Mouse (Mus musculus): ENCODE measurements at regions not wholly inside any gene's neighbourhood (a gene's known extent, or its start where the extent isn't known, plus 50 kb on each side); places are given as distances from the start of the nearest gene placed in this dataset.

GRCm38 (mm10) chr9:63896073-63896807, 125.6 kb downstream of the Smad6 start:
- DNase-seq (ENCODE audit: extremely low spot score, low read depth, low spot score) = no peak

GRCm38 (mm10) chr9:63892235-63892971, 129.5 kb downstream of the Smad6 start:
- DNase-seq (ENCODE audit: extremely low spot score, low read depth, low spot score) = no peak

- no peak for DNase-seq (ENCODE audit: extremely low spot score, low read depth, low spot score)
Measured at GRCm38 (mm10) chr9:63890717-63891116, 131.1 kb downstream of the Smad6 start.

GRCm38 (mm10) chr9:63889570-63889969, 131.8 kb upstream of the Smad3 start:
- no peak for DNase-seq (ENCODE audit: extremely low spot score, low read depth, low spot score)

GRCm38 (mm10) chr9:63884971-63885370, 127.2 kb upstream of the Smad3 start:
- DNase-seq (ENCODE audit: extremely low spot score, low read depth, low spot score) = no peak

- no peak for DNase-seq (ENCODE audit: extremely low spot score, low read depth, low spot score)
Measured at GRCm38 (mm10) chr9:63883738-63884520, 126.1 kb upstream of the Smad3 start.

- no peak for DNase-seq (ENCODE audit: extremely low spot score, low read depth, low spot score)
Measured at GRCm38 (mm10) chr9:63881692-63882091, 123.9 kb upstream of the Smad3 start.

GRCm38 (mm10) chr9:63881261-63881563, 123.4 kb upstream of the Smad3 start:
- no peak for DNase-seq (ENCODE audit: extremely low spot score, low read depth, low spot score)

- no peak for DNase-seq (ENCODE audit: extremely low spot score, low read depth, low spot score)
Measured at GRCm38 (mm10) chr9:63880487-63881260, 122.9 kb upstream of the Smad3 start.

- DNase-seq (ENCODE audit: extremely low spot score, low read depth, low spot score) = no peak
Measured at GRCm38 (mm10) chr9:63879710-63880428, 122.1 kb upstream of the Smad3 start.

GRCm38 (mm10) chr9:63877864-63878263, 120.1 kb upstream of the Smad3 start:
- no peak for DNase-seq (ENCODE audit: extremely low spot score, low read depth, low spot score)

GRCm38 (mm10) chr9:63876886-63877285, 119.1 kb upstream of the Smad3 start:
- DNase-seq (ENCODE audit: extremely low spot score, low read depth, low spot score) = no peak

GRCm38 (mm10) chr9:63876023-63876422, 118.2 kb upstream of the Smad3 start:
- no peak for DNase-seq (ENCODE audit: extremely low spot score, low read depth, low spot score)

- DNase-seq (ENCODE audit: extremely low spot score, low read depth, low spot score) = no peak
Measured at GRCm38 (mm10) chr9:63875193-63875592, 117.4 kb upstream of the Smad3 start.

- DNase-seq (ENCODE audit: extremely low spot score, low read depth, low spot score) = no peak
Measured at GRCm38 (mm10) chr9:63864350-63864749, 106.6 kb upstream of the Smad3 start.

- no peak for DNase-seq (ENCODE audit: extremely low spot score, low read depth, low spot score)
Measured at GRCm38 (mm10) chr9:63863328-63863727, 105.5 kb upstream of the Smad3 start.

GRCm38 (mm10) chr9:63862427-63862826, 104.6 kb upstream of the Smad3 start:
- no peak for DNase-seq (ENCODE audit: extremely low spot score, low read depth, low spot score)

- no peak for DNase-seq (ENCODE audit: extremely low spot score, low read depth, low spot score)
Measured at GRCm38 (mm10) chr9:63861418-63861817, 103.6 kb upstream of the Smad3 start.

- DNase-seq (ENCODE audit: extremely low spot score, low read depth, low spot score) = no peak
Measured at GRCm38 (mm10) chr9:63860196-63860595, 102.4 kb upstream of the Smad3 start.

GRCm38 (mm10) chr9:63856065-63856736, 98.4 kb upstream of the Smad3 start:
- no peak for DNase-seq (ENCODE audit: extremely low spot score, low read depth, low spot score)
